Comparison of ENCODE assay signal across 9 mouse cellular contexts in genomic region chr1:93731880-93732281, GRCm38 (mm10). TPM values are rescaled to one million over a fixed set of nuclear protein-coding genes. Genes with fewer than 3 reads are reported as not detected.
DNase-seq lines count a peak whose midpoint lies in the region; ATAC-seq and TF ChIP-seq lines count a peak whose summit lies in the region.
"Had no signal": no experiment of that assay in that cellular context is flagged by ENCODE, and none has a peak within 500 bp of the region (broad histone marks: within the 10 kb centered on the region; RNA-seq: fewer than 3 reads in every experiment).

No protein-coding gene starts in this region.

- H3K4me3 ChIP-seq in kidney, embryonic 14.5 days (ENCODE audit: low read length), result no peak overlapping the region
- H3K4me3 ChIP-seq in forebrain, postnatal 0 days (ENCODE audit: low read depth, low read length), result no peak overlapping the region
- H3K4me3 ChIP-seq in midbrain, postnatal 0 days (ENCODE audit: low read depth, low read length), result no peak overlapping the region
- H3K4me3 ChIP-seq in lung, adult 2 months (replicated peaks; ENCODE audit: extremely low read depth, low read depth, low read length), result no peak overlapping the region
- H3K4me3 ChIP-seq: limb, embryonic 12.5 days had no signal

- TF ChIP-seq POLR2A in lung, adult 2 months (IDR thresholded peaks at IDR 0.05; ENCODE audit: borderline replicate concordance, extremely low read depth, low read depth, low read length), result no peak

- no peaks in the 10 kb centered on the region for H3K9me3 ChIP-seq in kidney, embryonic 14.5 days (ENCODE audit: control insufficient read depth, low read length)
- H3K9me3 ChIP-seq in forebrain, postnatal 0 days (ENCODE audit: low read length), result no peaks in the 10 kb centered on the region
- H3K9me3 ChIP-seq in midbrain, postnatal 0 days (ENCODE audit: low read length), result no peaks in the 10 kb centered on the region
- H3K9me3 ChIP-seq: limb, embryonic 12.5 days had no signal

- H3K27me3 ChIP-seq in kidney, embryonic 14.5 days (ENCODE audit: control insufficient read depth, insufficient read depth, low read length), result no peaks in the 10 kb centered on the region
- no peaks in the 10 kb centered on the region for H3K27me3 ChIP-seq in forebrain, postnatal 0 days (ENCODE audit: insufficient read depth, low read length)
- no peaks in the 10 kb centered on the region for H3K27me3 ChIP-seq in midbrain, postnatal 0 days (ENCODE audit: insufficient read depth, low read length)
- H3K27me3 ChIP-seq: limb, embryonic 12.5 days had no signal

- H3K4me2 ChIP-seq in kidney, embryonic 14.5 days (replicated peaks; ENCODE audit: low read depth, low read length), result no peak overlapping the region
- H3K4me2 ChIP-seq in forebrain, postnatal 0 days (ENCODE audit: low read depth), result no peak overlapping the region
- H3K4me2 ChIP-seq in midbrain, postnatal 0 days (ENCODE audit: low read depth, low read length, poor library complexity, severe bottlenecking), result peak overlapping the region; percentile 28; the same call in 1 of the 2 replicates
- H3K4me2 ChIP-seq: limb, embryonic 12.5 days had no signal

- H3K9ac ChIP-seq in kidney, embryonic 14.5 days (ENCODE audit: low read depth, low read length), result no peak overlapping the region
- H3K9ac ChIP-seq in forebrain, postnatal 0 days, result peak overlapping the region; percentile 22; the same call in 1 of the 2 replicates
- 0 out of 2 replicates have a peak overlapping the region, but pooled peaks have one; percentile 20 for H3K9ac ChIP-seq in midbrain, postnatal 0 days (replicated peaks; ENCODE audit: low read length, poor library complexity, severe bottlenecking)
- H3K9ac ChIP-seq: limb, embryonic 12.5 days had no signal

- WGBS in kidney, embryonic 14.5 days, result 30% methylated on average over 3 of the region's 3 CpGs
- WGBS in forebrain, postnatal 0 days, result 7% methylated on average over 3 of the region's 3 CpGs
- 3% methylated on average over 3 of the region's 3 CpGs for WGBS in midbrain, postnatal 0 days
- WGBS in lung, adult 2 months, result 44% methylated on average over 3 of the region's 3 CpGs

- H3K4me1 ChIP-seq in kidney, embryonic 14.5 days (ENCODE audit: control insufficient read depth, insufficient read depth, low read length), result no peaks in the 10 kb centered on the region
- no peaks in the 10 kb centered on the region for H3K4me1 ChIP-seq in forebrain, postnatal 0 days (ENCODE audit: insufficient read depth)
- no peaks in the 10 kb centered on the region for H3K4me1 ChIP-seq in midbrain, postnatal 0 days (ENCODE audit: insufficient read depth, low read length)
- H3K4me1 ChIP-seq in lung, adult 2 months (ENCODE audit: control insufficient read depth, insufficient read depth, low read length), result no peaks in the 10 kb centered on the region; the same call in 1 of the 2 replicates
- H3K4me1 ChIP-seq: limb, embryonic 12.5 days had no signal

- H3K27ac ChIP-seq in kidney, embryonic 14.5 days (ENCODE audit: low read depth, low read length), result no peak overlapping the region
- H3K27ac ChIP-seq in forebrain, postnatal 0 days (ENCODE audit: low read depth, low read length), result peak overlapping the region; percentile 47
- H3K27ac ChIP-seq in midbrain, postnatal 0 days (ENCODE audit: low read depth, low read length), result peak overlapping the region; percentile 76
- H3K27ac ChIP-seq: limb, embryonic 12.5 days had no signal

- no peak for TF ChIP-seq CTCF in forebrain, postnatal 0 days (IDR thresholded peaks at IDR 0.05; ENCODE audit: low read depth)
- TF ChIP-seq CTCF in midbrain, postnatal 0 days (IDR thresholded peaks at IDR 0.05), result no peak
- TF ChIP-seq CTCF in lung, adult 2 months (IDR thresholded peaks at IDR 0.05; ENCODE audit: insufficient read depth, low read length), result no peak

- ATAC-seq in kidney, embryonic 14.5 days (ENCODE audit: low FRiP score, low TSS enrichment), result no peak
- ATAC-seq in forebrain, postnatal 0 days, result peak; percentile 87
- ATAC-seq in midbrain, postnatal 0 days (ENCODE audit: low FRiP score), result peak; percentile 76

- no peaks in the 10 kb centered on the region for H3K36me3 ChIP-seq in kidney, embryonic 14.5 days (ENCODE audit: control insufficient read depth, insufficient read depth, low read length)
- no peaks in the 10 kb centered on the region for H3K36me3 ChIP-seq in forebrain, postnatal 0 days (ENCODE audit: insufficient read depth)
- no peaks in the 10 kb centered on the region for H3K36me3 ChIP-seq in midbrain, postnatal 0 days (ENCODE audit: insufficient read depth, low read length)
- H3K36me3 ChIP-seq: limb, embryonic 12.5 days had no signal

- peak; percentile 42 for DNase-seq in kidney, adult 11 months
- DNase-seq in cerebellum, adult 18-20 months, result peak; percentile 26 to 35
- DNase-seq in forebrain, postnatal 0 days, result peak; percentile 36
- DNase-seq in midbrain, postnatal 0 days (ENCODE audit: low spot score), result peak; percentile 69
- DNase-seq in adrenal gland, postnatal 25 days, result no peak
- no peak for DNase-seq in lung, adult 2 months
- DNase-seq in thymus, postnatal 25 days, result no peak

RNA-seq across cellular contexts. Expression of gene Atg4b, which starts 19.4 kb away (rescaled TPM):
- polyA plus RNA-seq in kidney, embryonic 14.5 days (2014; fragmentation: Nextera tagmentation; extraction: Ambion mirVana), result 80.8 and 95.7 TPM in 2 replicates
- total RNA-seq in forebrain, postnatal 0 days (2014; rRNA removed), result 46.0 and 50.6 TPM in 2 replicates
- 72.6 and 72.7 TPM in 2 replicates for polyA plus RNA-seq in forebrain, postnatal 0 days (2015; fragmentation: Nextera tagmentation; extraction: Ambion mirVana)
- total RNA-seq in midbrain, postnatal 0 days (2014; rRNA removed), result 39.3 and 58.7 TPM in 2 replicates
- 75.8 and 81.8 TPM in 2 replicates for polyA plus RNA-seq in midbrain, postnatal 0 days (2015; fragmentation: Nextera tagmentation; extraction: Ambion mirVana)
- total RNA-seq in adrenal gland, postnatal 25 days (2021), result 63.3 and 88.0 TPM in 2 replicates
- polyA plus RNA-seq in lung, adult 2 months (2012; rRNA removed), result 38.6 and 50.6 TPM in 2 replicates

RNA-seq across cellular contexts. Expression of gene Thap4, which starts 22.8 kb away (rescaled TPM):
- 58.6 and 64.8 TPM in 2 replicates for polyA plus RNA-seq in kidney, embryonic 14.5 days (2014; fragmentation: Nextera tagmentation; extraction: Ambion mirVana)
- 53.2 and 71.3 TPM in 2 replicates for total RNA-seq in forebrain, postnatal 0 days (2014; rRNA removed)
- polyA plus RNA-seq in forebrain, postnatal 0 days (2015; fragmentation: Nextera tagmentation; extraction: Ambion mirVana), result 51.2 and 53.2 TPM in 2 replicates
- 56.0 and 63.3 TPM in 2 replicates for total RNA-seq in midbrain, postnatal 0 days (2014; rRNA removed)
- 53.7 and 57.1 TPM in 2 replicates for polyA plus RNA-seq in midbrain, postnatal 0 days (2015; fragmentation: Nextera tagmentation; extraction: Ambion mirVana)
- 58.4 and 59.2 TPM in 2 replicates for total RNA-seq in adrenal gland, postnatal 25 days (2021)
- 28.5 and 29.3 TPM in 2 replicates for polyA plus RNA-seq in lung, adult 2 months (2012; rRNA removed)

RNA-seq across cellular contexts. Expression of gene Bok, which starts 46.4 kb away (rescaled TPM):
- polyA plus RNA-seq in kidney, embryonic 14.5 days (2014; fragmentation: Nextera tagmentation; extraction: Ambion mirVana), result 72.1 and 86.2 TPM in 2 replicates
- 94.6 and 119 TPM in 2 replicates for total RNA-seq in forebrain, postnatal 0 days (2014; rRNA removed)
- polyA plus RNA-seq in forebrain, postnatal 0 days (2015; fragmentation: Nextera tagmentation; extraction: Ambion mirVana), result 113 and 150 TPM in 2 replicates
- 99.4 and 108 TPM in 2 replicates for total RNA-seq in midbrain, postnatal 0 days (2014; rRNA removed)
- 95.4 and 96.6 TPM in 2 replicates for polyA plus RNA-seq in midbrain, postnatal 0 days (2015; fragmentation: Nextera tagmentation; extraction: Ambion mirVana)
- 10.9 and 12.6 TPM in 2 replicates for total RNA-seq in adrenal gland, postnatal 25 days (2021)
- 32.5 and 41.7 TPM in 2 replicates for polyA plus RNA-seq in lung, adult 2 months (2012; rRNA removed)

Comparison
In these comparisons a context has a peak if more than half of its experiments do, and no peak if none do; other contexts are left out.
1. DNase-seq: peak in kidney, adult 11 months (single experiment), cerebellum, adult 18-20 months (2 of 2), forebrain, postnatal 0 days (single experiment) and midbrain, postnatal 0 days (single experiment); none in adrenal gland, postnatal 25 days (single experiment), lung, adult 2 months (single experiment) and thymus, postnatal 25 days (single experiment).